In genomic region chr5:151274265-151274664, GRCm38 (mm10) we compare ENCODE assay signal across 25 mouse cellular contexts. TPM values are rescaled to one million over a fixed set of nuclear protein-coding genes. Genes with fewer than 3 reads are reported as not detected.
A peak's percentile ranks its signal among the peaks of the same experiment; 100 is the strongest.
DNase-seq lines count a peak whose midpoint lies in the region; ATAC-seq and TF ChIP-seq lines count a peak whose summit lies in the region.
"Had no signal": no experiment of that assay in that cellular context is flagged by ENCODE, and none has a peak within 500 bp of the region (broad histone marks: within the 10 kb centered on the region; RNA-seq: fewer than 3 reads in every experiment).

No protein-coding gene starts in this region.

- no peaks in the 10 kb centered on the region for H3K27me3 ChIP-seq in kidney, adult 2 months (replicated peaks; ENCODE audit: control insufficient read depth, insufficient read depth, low read length)
- no peaks in the 10 kb centered on the region for H3K27me3 ChIP-seq in Patski
- H3K27me3 ChIP-seq: forebrain, embryonic 13.5 days; heart, embryonic 13.5 days; hindbrain, embryonic 12.5 days; hindbrain, embryonic 15.5 days; intestine, embryonic 15.5 days had no signal

- TF ChIP-seq CTCF in kidney, adult 2 months (conservative IDR thresholded peaks at IDR 0.05; ENCODE audit: insufficient read depth, insufficient read length, low read depth, low read length): no peak
- TF ChIP-seq CTCF in Patski (IDR thresholded peaks at IDR 0.05): no peak

- POLR2A ChIA-PET in Patski (lab: Charles Lee): interaction anchor here (0.6 kb wide), 1 partner anchor 86 kb away, joined by 4 read pairs; no protein-coding TSS in a partner anchor

- in situ Hi-C loops in Patski (cut with MboI; ENCODE audit: low pct_unique_long_range_greater_than_20kb): no loop called here

- no peak overlapping the region for H3K4me3 ChIP-seq in kidney, adult 2 months (ENCODE audit: insufficient read depth, low read depth, low read length)
- H3K4me3 ChIP-seq: forebrain, embryonic 10.5 days; forebrain, embryonic 13.5 days; heart, adult 2 months; heart, embryonic 10.5 days; heart, embryonic 13.5 days; hindbrain, embryonic 12.5 days; hindbrain, embryonic 15.5 days; intestine, embryonic 15.5 days had no signal

- peak; percentile 14 for DNase-seq in adrenal gland, postnatal 25 days
- no peak for DNase-seq in adrenal gland, adult 18-20 months (ENCODE audit: low spot score in 2 of 2)
- DNase-seq in kidney, adult 2 months: no peak
- no peak for DNase-seq in kidney, adult 9 months
- DNase-seq in 3T3-L1 (ENCODE audit: low read depth, low spot score) (peak; percentile 67), Patski (ENCODE audit: low read depth, low spot score) (peak; percentile 42)
- DNase-seq in heart, postnatal 4 days: no peak
- DNase-seq: cerebellum, adult 11-12 months; cerebellum, adult 9-10 months; cerebellum, postnatal 14 days; gastrocnemius, postnatal 10 days; gastrocnemius, postnatal 36 days; heart, adult 2 months; heart, postnatal 14 days; kidney, adult 8-10 months had no signal

- CTCF ChIA-PET in Patski (lab: Charles Lee): interaction anchor here (1.5 to 2.8 kb wide), 2 partner anchors 11 to 13 kb away, joined by 4 to 8 read pairs; no protein-coding TSS in a partner anchor

- ATAC-seq in Patski: peak; percentile 88
- ATAC-seq: activated CD4-positive, CD25-positive, alpha-beta regulatory T cell, adult 4 months; forebrain, embryonic 13.5 days; forebrain, embryonic 16.5 days; intestine, embryonic 15.5 days had no signal

- WGBS in kidney, adult 2 months: 51% methylated on average over 6 of the region's 6 CpGs

- no peak for TF ChIP-seq POLR2A in kidney, adult 2 months (IDR thresholded peaks at IDR 0.05; ENCODE audit: low read depth, low read length)

- H3K36me3 ChIP-seq in kidney, adult 2 months (ENCODE audit: control insufficient read depth, insufficient read depth, low read length): no peaks in the 10 kb centered on the region
- H3K36me3 ChIP-seq: forebrain, embryonic 10.5 days; heart, embryonic 10.5 days; heart, embryonic 13.5 days; hindbrain, embryonic 12.5 days; hindbrain, embryonic 15.5 days; intestine, embryonic 15.5 days had no signal

- no peaks in the 10 kb centered on the region for H3K4me1 ChIP-seq in kidney, adult 2 months (ENCODE audit: control insufficient read depth, insufficient read depth, low read length)
- H3K4me1 ChIP-seq: forebrain, embryonic 10.5 days; forebrain, embryonic 13.5 days; heart, embryonic 10.5 days; heart, embryonic 13.5 days; hindbrain, embryonic 12.5 days; hindbrain, embryonic 15.5 days; intestine, embryonic 15.5 days had no signal

- H3K27ac ChIP-seq in kidney, adult 2 months (ENCODE audit: insufficient read depth, low read depth, low read length): peak overlapping the region; percentile 30; the same call in 1 of the 2 replicates
- H3K27ac ChIP-seq: forebrain, embryonic 10.5 days; forebrain, embryonic 13.5 days; heart, adult 2 months; heart, embryonic 10.5 days; heart, embryonic 13.5 days; hindbrain, embryonic 12.5 days; hindbrain, embryonic 15.5 days; intestine, embryonic 15.5 days had no signal

RNA-seq across cellular contexts. Expression of gene Stard13, which starts 40.6 kb away (rescaled TPM):
- 17.9 and 22.6 TPM in 2 replicates for total RNA-seq in adrenal gland, postnatal 25 days (2021)
- total RNA-seq in adrenal gland, adult 18-20 months (2021): 10 to 100 TPM in 1 of 2 experiments, 1 to 10 TPM in 1; 8.9 to 14.4 TPM
- 7.3 and 9.9 TPM in 2 replicates for polyA plus RNA-seq in kidney, adult 2 months (2012; rRNA removed)
- 59.4 TPM for polyA plus RNA-seq in Patski (2021)
- 10 to 100 TPM; 20.1 to 20.8 TPM for total RNA-seq in heart, postnatal 4 days (2021)
- total RNA-seq: granulocyte monocyte progenitor cell, adult 5-6 weeks had no signal
- polyA plus RNA-seq: activated CD4-positive, CD25-positive, alpha-beta regulatory T cell, adult 4 months had no signal

Comparison
In these comparisons a context has a peak if more than half of its experiments do, and no peak if none do; other contexts are left out.
1. DNase-seq: peak in adrenal gland, postnatal 25 days (single experiment), 3T3-L1 (single experiment) and Patski (single experiment); none in adrenal gland, adult 18-20 months (0 of 2), kidney, adult 2 months (single experiment), kidney, adult 9 months (single experiment) and heart, postnatal 4 days (single experiment).